Mouse (Mus musculus) megakaryocyte, embryonic 14.5 days (primary cell): ENCODE data around the gene Olfr543.

Source experiments
- FLI1 ChIP-seq: IDR thresholded peaks from 2 replicates; pipeline ENCODE4 v1.6.1; 2012; ENCODE audit warnings: low read length, inconsistent platforms, mixed read lengths
- GATA1 ChIP-seq: IDR thresholded peaks from 3 replicates; pipeline ENCODE4 v1.6.1; 2012; ENCODE audit warnings: mixed read lengths, low read length, inconsistent platforms, borderline replicate concordance

DNA sequence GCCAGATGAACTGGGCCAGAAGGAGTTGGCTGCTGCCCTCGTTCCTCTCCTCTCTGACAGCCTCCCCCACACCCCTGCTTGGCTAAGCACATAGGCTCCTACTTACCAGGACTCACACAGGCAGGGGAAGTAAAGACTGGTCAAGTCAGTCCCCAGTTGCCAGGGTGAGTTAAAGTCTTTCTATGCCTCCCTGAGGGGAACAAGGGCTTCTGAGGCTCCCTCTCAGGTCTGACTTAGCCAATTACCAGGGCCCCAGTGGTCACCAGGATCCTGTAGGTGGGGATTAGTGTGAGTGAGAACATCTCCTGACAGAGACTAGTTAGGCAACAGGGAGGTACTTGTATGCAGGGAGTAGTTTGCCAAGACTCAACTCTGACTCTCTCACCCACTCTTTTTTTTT lies 6.7 kb upstream of the Olfr543 start, which contains the start of gene Olfr544:
- TF ChIP-seq GATA1 (no peak), FLI1 (no peak)
